Mouse (Mus musculus): ENCODE measurements around the gene Gm44511. TPM values are rescaled to one million over a fixed set of nuclear protein-coding genes. Genes with fewer than 3 reads are reported as not detected.
A peak's percentile ranks its signal among the peaks of the same experiment; 100 is the strongest.
"Not testable (repeated sequence)": the region's sequence is repeated elsewhere in the genome, so short reads cannot be mapped to it uniquely, and the experiment has no call there.

Gene Gm44511
- total and polyA plus RNA-seq, 2 experiments from 2014 or later, result not detected

- 5% methylated on average over 10 of the region's 10 CpGs for WGBS
- peak; percentile 48 for ATAC-seq
- no peaks in the 10 kb centered on the region for H3K27me3 ChIP-seq (ENCODE audit: insufficient read depth, low read length)
These were observed 23.6 kb downstream of the Gm44511 start for GRCm38 (mm10) chr6:128802557-128802956.

DNA sequence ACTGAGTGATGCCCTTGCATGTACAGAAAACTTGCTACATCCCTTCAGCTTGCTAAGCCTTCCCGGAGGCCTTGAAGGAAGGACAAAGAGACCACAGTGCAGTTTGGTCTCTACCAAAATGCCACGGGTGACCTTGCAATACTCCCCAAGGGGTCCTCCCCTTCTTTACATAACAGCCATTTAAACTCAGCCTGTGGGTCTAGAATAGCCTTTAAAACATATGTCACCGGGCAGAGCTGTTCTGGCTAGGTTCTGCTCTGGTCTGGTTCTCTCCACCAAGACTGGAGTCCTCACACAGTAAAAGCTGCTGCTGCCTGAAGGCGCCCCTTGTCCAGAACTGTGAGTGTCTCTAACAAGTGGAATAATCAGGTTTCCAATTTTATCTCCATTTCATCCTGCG lies 25.4 kb downstream of the Gm44511 start:
- not testable (repeated sequence) for ATAC-seq; H3K4me3 ChIP-seq (ENCODE audit: low read length); H3K9me3 ChIP-seq (ENCODE audit: low read length); DNase-seq (ENCODE audit: low spot score); H3K9ac ChIP-seq (replicated peaks; ENCODE audit: low read length); H3K27me3 ChIP-seq (ENCODE audit: insufficient read depth, low read length); H3K36me3 ChIP-seq (ENCODE audit: insufficient read depth, low read length); H3K4me1 ChIP-seq (ENCODE audit: insufficient read depth, low read length)
- 0 out of 2 replicates have a peak overlapping the region, but pooled peaks have one; percentile 15 for H3K27ac ChIP-seq
- peak overlapping the region; percentile 7; the same call in 1 of the 2 replicates for H3K4me2 ChIP-seq (ENCODE audit: low read depth, low read length)
- WGBS, result 69% methylated on average over 5 of the region's 5 CpGs

More at GRCm38 (mm10) chr6:128802557-128802956, 23.6 kb downstream of the Gm44511 start:
- no peak for DNase-seq (ENCODE audit: low spot score)
- H3K9ac ChIP-seq (replicated peaks; ENCODE audit: low read length), result peak overlapping the region; percentile 35; the same call in 1 of the 2 replicates
- TF ChIP-seq CTCF (IDR thresholded peaks at IDR 0.05; ENCODE audit: low read depth), result no peak
- 0 out of 2 replicates have a peak, but pooled peaks cover 3% of the 10 kb centered on the region for H3K4me1 ChIP-seq (ENCODE audit: insufficient read depth, low read length)
- H3K36me3 ChIP-seq (ENCODE audit: insufficient read depth, low read length), result no peaks in the 10 kb centered on the region
- H3K27ac ChIP-seq, result peak overlapping the region; percentile 85
- H3K4me3 ChIP-seq (ENCODE audit: low read length), result peak overlapping the region; percentile 43
- H3K9me3 ChIP-seq (ENCODE audit: low read length), result no peaks in the 10 kb centered on the region
- peak overlapping the region; percentile 63 for H3K4me2 ChIP-seq (ENCODE audit: low read depth, low read length)

GRCm38 (mm10) chr6:128799896-128800270 lies 26.2 kb downstream of the Gm44511 start:
- ATAC-seq (no peak), DNase-seq (ENCODE audit: low spot score) (peak; percentile 14)
- Histone ChIP-seq H3K4me1 (ENCODE audit: insufficient read depth, low read length) (0 out of 2 replicates have a peak, but pooled peaks cover 3% of the 10 kb centered on the region), H3K36me3 (ENCODE audit: insufficient read depth, low read length) (no peaks in the 10 kb centered on the region), H3K4me2 (ENCODE audit: low read depth, low read length) (peak overlapping the region; percentile 54), H3K27me3 (ENCODE audit: insufficient read depth, low read length) (no peaks in the 10 kb centered on the region), H3K4me3 (ENCODE audit: low read length) (peak overlapping the region; percentile 60), H3K9ac (replicated peaks; ENCODE audit: low read length) (peak overlapping the region; percentile 48), H3K9me3 (ENCODE audit: low read length) (no peaks in the 10 kb centered on the region), H3K27ac (peak overlapping the region; percentile 92; the same call in 1 of the 2 replicates)
- TF ChIP-seq CTCF (IDR thresholded peaks at IDR 0.05; ENCODE audit: low read depth), result peak; percentile 31; the same call in 1 of the 2 replicates
- whole genome bisulfite sequencing, result 17% methylated on average over 7 of the region's 7 CpGs

GRCm38 (mm10) chr6:128799144-128799895 lies 26.8 kb downstream of the Gm44511 start:
- WGBS, result under 1% methylated on average over 49 of the region's 49 CpGs
- Histone ChIP-seq H3K4me2 (ENCODE audit: low read depth, low read length) (peak overlapping the region; percentile 59), H3K27ac (peak overlapping the region; percentile 92), H3K9ac (replicated peaks; ENCODE audit: low read length) (peak overlapping the region; percentile 61), H3K4me3 (ENCODE audit: low read length) (peak overlapping the region; percentile 60)
- ATAC-seq, result peak; percentile 83
- H3K9me3 ChIP-seq (ENCODE audit: low read length); H3K4me1 ChIP-seq (ENCODE audit: insufficient read depth, low read length); H3K27me3 ChIP-seq (ENCODE audit: insufficient read depth, low read length); H3K36me3 ChIP-seq (ENCODE audit: insufficient read depth, low read length): not testable (repeated sequence)
- peak; percentile 93 for DNase-seq (ENCODE audit: low spot score)
- peak; percentile 85 for TF ChIP-seq CTCF (IDR thresholded peaks at IDR 0.05; ENCODE audit: low read depth)

GRCm38 (mm10) chr6:128798772-128799143 lies 27.4 kb downstream of the Gm44511 start:
- WGBS, result under 1% methylated on average over 20 of the region's 20 CpGs
- not testable (repeated sequence) for H3K36me3 ChIP-seq (ENCODE audit: insufficient read depth, low read length)

GRCm38 (mm10) chr6:128797936-128798771 lies 28.0 kb downstream of the Gm44511 start:
- H3K4me2 ChIP-seq (ENCODE audit: low read depth, low read length), result peak overlapping the region; percentile 59
- DNase-seq (ENCODE audit: low spot score), result peak; percentile 33
- H3K9ac ChIP-seq (replicated peaks; ENCODE audit: low read length), result peak overlapping the region; percentile 37; the same call in 1 of the 2 replicates
- TF ChIP-seq CTCF (IDR thresholded peaks at IDR 0.05; ENCODE audit: low read depth), result no peak
- no peak for ATAC-seq
- H3K27me3 ChIP-seq (ENCODE audit: insufficient read depth, low read length), result no peaks in the 10 kb centered on the region
- WGBS, result 11% methylated on average over 15 of the region's 15 CpGs
- 0 out of 2 replicates have a peak, but pooled peaks cover 3% of the 10 kb centered on the region for H3K4me1 ChIP-seq (ENCODE audit: insufficient read depth, low read length)
- no peaks in the 10 kb centered on the region for H3K9me3 ChIP-seq (ENCODE audit: low read length)
- H3K4me3 ChIP-seq (ENCODE audit: low read length), result peak overlapping the region; percentile 60
- H3K36me3 ChIP-seq (ENCODE audit: insufficient read depth, low read length), result no peaks in the 10 kb centered on the region
- H3K27ac ChIP-seq, result peak overlapping the region; percentile 58

More at GRCm38 (mm10) chr6:128798772-128799143, 27.4 kb downstream of the Gm44511 start:
- peak overlapping the region; percentile 61 for H3K9ac ChIP-seq (replicated peaks; ENCODE audit: low read length)
- peak overlapping the region; percentile 60 for H3K4me3 ChIP-seq (ENCODE audit: low read length)
- H3K27ac ChIP-seq, result peak overlapping the region; percentile 92
- H3K4me2 ChIP-seq (ENCODE audit: low read depth, low read length), result peak overlapping the region; percentile 59
- ATAC-seq, result peak; percentile 31
- H3K9me3 ChIP-seq (ENCODE audit: low read length); H3K27me3 ChIP-seq (ENCODE audit: insufficient read depth, low read length); H3K4me1 ChIP-seq (ENCODE audit: insufficient read depth, low read length): not testable (repeated sequence)
- DNase-seq (ENCODE audit: low spot score), result peak; percentile 84

Measured in hindbrain, postnatal 0 days (tissue).